Mouse (Mus musculus) C2C12 (cell line): ENCODE data around the gene Pdpr.

Experiments
- CTCF ChIP-seq: IDR thresholded peaks from one replicate; pipeline ENCODE4 v1.5.1; 2011; ENCODE audit not compliant: control insufficient read depth, insufficient read depth, insufficient read length
- MYOD1 ChIP-seq: IDR thresholded peaks from one replicate; pipeline ENCODE4 v1.6.1; 2011; ENCODE audit warnings: low read depth; ENCODE audit not compliant: control insufficient read depth, insufficient read length

GRCm38 (mm10) chr8:111053827-111054518, 40.5 kb upstream of the Pdpr start:
- TF ChIP-seq CTCF (no peak), MYOD1 (no peak)
